Mouse (Mus musculus): ENCODE data around the gene Tfeb.

GRCm38 (mm10) chr17:47751811-47752210 is 15.0 kb downstream of the Tfeb start:
- TF ChIP-seq CTCF (IDR thresholded peaks at IDR 0.05 in 2 of 3, conservative IDR thresholded peaks at IDR 0.05 in 1 of 3; ENCODE audit: control insufficient read depth in 1 of 3, insufficient read depth in 1 of 3, low read depth in 2 of 3, low read length in 3 of 3, poor library complexity in 1 of 3, severe bottlenecking in 1 of 3) (peak; percentile 28 to 52 (median 35); a peak in 4 of 6 replicates), NRF1 (IDR thresholded peaks at IDR 0.05; ENCODE audit: insufficient read depth, low read depth, low read length, poor library complexity, severe bottlenecking) (no peak), POLR2A (IDR thresholded peaks at IDR 0.05; ENCODE audit: control insufficient read depth in 1 of 2, insufficient read depth in 1 of 2, low read depth in 1 of 2, low read length in 2 of 2, poor library complexity in 1 of 2) (no peak), GATA1 (IDR thresholded peaks at IDR 0.05; ENCODE audit: low read depth, low read length) (no peak), TAL1 (IDR thresholded peaks at IDR 0.05; ENCODE audit: low read length) (no peak)
